Mouse (Mus musculus) layer of hippocampus, adult 2 months (tissue): ENCODE measurements at regions not wholly inside any gene's neighbourhood (a gene's known extent, or its start where the extent isn't known, plus 50 kb on each side); places are given as distances from the start of the nearest gene placed in this dataset.

Experiments
- DNase-seq, 2 experiments: peaks; one replicate each; pipeline ENCODE4 v3.0.0; 2022; ENCODE audit warnings: low spot score in 2 of 2
- H3K27ac ChIP-seq: fragments of 200-600 bp; 2 replicates; pipeline ENCODE4 v1.8.1; 2022
- H3K4me3 ChIP-seq: fragments of 200-600 bp; 2 replicates; pipeline ENCODE4 v1.8.1; 2022; ENCODE audit warnings: mild to moderate bottlenecking
- CTCF ChIP-seq: fragments of 200-600 bp; conservative IDR thresholded peaks from 2 replicates; pipeline ENCODE4 v1.8.1; 2022; ENCODE audit warnings: antibody characterized with exemption, mild to moderate bottlenecking, moderate library complexity
- microRNA-seq, 2 experiments: library from miRNA; unstranded; fragments of <30 nt; microRNA quantifications; one replicate each; pipeline ENCODE4 v1.2.0; 2021

GRCm38 (mm10) chr4:103540960-103541359 lies 78.2 kb upstream of the Dab1 start:
- DNase-seq: no peak
- no peak for TF ChIP-seq CTCF
- Histone ChIP-seq H3K4me3 (no peak overlapping the region), H3K27ac (0 out of 2 replicates have a peak overlapping the region, but pooled peaks have one; percentile 39)

DNA sequence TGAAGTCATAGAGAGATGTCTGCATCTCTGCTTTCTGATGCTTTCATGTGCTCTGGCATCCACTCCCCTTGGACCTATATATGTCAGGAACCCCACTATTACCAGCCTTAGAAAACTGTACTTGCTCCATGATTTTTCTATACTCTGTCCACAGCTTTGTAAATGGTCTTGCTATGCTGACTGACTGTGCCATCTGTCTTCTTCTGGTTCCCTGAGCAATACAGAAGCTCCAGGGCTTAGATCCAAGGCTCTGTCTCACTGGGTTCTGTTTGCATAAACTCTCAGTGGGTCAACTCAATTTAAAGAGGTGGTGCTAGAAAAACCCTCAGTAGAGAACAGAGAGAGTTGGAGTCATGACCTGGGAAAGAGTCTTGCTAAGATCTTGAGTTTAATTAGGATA lies 71.9 kb upstream of the Dab1 start:
- DNase-seq: no peak
- Histone ChIP-seq H3K27ac (no peak overlapping the region), H3K4me3 (no peak overlapping the region)
- no peak for TF ChIP-seq CTCF

- no peak for TF ChIP-seq CTCF
- DNase-seq: no peak
- Histone ChIP-seq H3K27ac (no peak overlapping the region; the same call in 1 of the 2 replicates), H3K4me3 (no peak overlapping the region)
These were observed 66.7 kb upstream of the Dab1 start for GRCm38 (mm10) chr4:103552476-103552875.

DNA sequence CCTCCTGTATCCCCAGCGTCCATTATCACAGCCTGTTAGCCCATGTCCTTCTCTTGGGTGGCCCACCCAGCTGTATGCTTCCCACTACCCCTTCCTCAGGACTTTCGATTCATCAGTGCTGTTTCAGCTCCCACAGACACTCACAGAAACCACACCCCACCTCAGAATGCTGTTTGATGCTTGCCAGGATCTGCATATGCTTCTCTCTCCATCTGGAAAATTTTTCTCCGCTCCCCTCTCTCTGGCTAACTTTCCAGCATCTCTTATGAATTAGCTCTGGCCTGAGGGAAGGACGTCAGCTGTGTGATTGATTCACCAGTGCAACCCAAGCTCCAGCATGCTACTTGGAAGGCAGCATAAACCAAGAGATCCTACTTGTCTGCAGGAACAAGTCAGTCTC lies 66.0 kb upstream of the Dab1 start:
- TF ChIP-seq CTCF: no peak
- Histone ChIP-seq H3K27ac (peak overlapping the region; percentile 32; the same call in 1 of the 2 replicates), H3K4me3 (no peak overlapping the region)
- peak; percentile 34 to 62 for DNase-seq

DNA sequence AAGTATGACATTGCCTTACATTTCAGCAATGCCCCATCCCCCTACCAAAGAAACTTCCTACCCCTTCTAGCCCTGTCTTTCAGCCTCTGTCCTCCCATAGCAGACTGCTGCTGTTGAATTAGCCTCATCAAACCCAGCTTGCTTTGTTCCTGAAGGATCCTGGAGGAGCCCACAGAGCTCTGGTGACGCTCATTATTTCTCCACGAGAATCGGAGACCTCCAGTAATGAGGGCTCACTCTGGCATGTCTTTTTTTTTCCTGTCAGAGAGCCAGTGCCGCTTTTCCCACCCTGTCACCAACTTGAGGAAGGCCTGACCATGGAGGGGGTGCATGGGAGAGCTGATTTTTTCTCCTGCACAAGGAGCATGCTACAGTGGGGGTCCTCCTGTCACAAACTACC lies 64.6 kb upstream of the Dab1 start:
- H3K4me3 ChIP-seq: no peak overlapping the region

More for the DNA sequence above, 64.6 kb upstream of the Dab1 start:
- no peak overlapping the region for H3K27ac ChIP-seq
- TF ChIP-seq CTCF: no peak
- DNase-seq: no peak

Small RNAs in the stretch of these regions (microRNA-seq; reads per million reads assigned to microRNA genes)
- gene Gm23064: 0 reads per million in 2 experiments
